Mouse (Mus musculus): ENCODE results near the gene Myf6.

The Myf6 gene

GRCm38 (mm10) chr10:107494568-107494967 lies at the start of gene Myf6:
TSS of gene Myf6 (minus strand) at chr10:107494737.
- in situ Hi-C loops (cut with MboI, MseI), result no loop called here

DNA sequence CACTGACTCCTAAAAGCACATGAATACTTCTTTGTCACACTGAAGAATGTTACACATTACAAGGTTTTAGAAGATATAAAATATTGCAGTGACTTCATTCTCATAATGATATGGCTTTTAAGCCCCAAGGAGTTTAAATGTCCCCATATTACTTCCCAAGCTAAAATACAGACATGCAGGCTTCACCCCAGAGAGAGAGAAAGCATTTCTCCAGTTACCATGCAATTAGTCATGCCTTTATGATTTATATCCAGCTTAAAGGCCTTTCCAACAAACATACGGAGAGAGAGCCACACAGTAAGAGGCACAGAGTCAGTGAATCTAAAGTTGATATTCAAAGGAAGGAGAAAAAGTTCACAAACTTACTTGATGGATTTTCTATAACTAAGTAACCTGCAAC lies 48.5 kb upstream of the Myf6 start:
- in situ Hi-C loops (cut with MboI, MseI), result no loop called here

DNA sequence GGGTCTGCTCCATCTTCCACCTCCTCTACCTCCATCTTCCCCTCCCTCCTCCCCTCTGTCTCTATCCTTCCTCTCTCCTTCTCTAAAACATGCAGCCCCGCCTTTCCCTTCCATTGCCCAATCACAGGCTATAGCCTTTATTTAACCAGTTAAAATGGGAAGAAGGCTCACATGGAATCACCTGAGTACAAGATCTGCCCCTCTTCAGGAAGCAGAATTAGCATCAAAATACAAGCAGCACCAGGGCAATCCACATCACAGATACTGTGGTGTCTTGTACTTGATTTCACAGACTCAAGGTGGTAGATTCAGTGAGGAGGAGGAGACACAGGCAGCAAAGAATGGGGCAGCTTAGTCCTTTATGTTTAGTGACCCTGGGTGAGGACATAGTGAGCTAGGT lies 34.2 kb upstream of the Myf6 start:
- in situ Hi-C loops (cut with MboI, MseI), result no loop called here

- in situ Hi-C loops (cut with MboI, MseI), result no loop called here
Measured at GRCm38 (mm10) chr10:107519216-107519615, 24.7 kb upstream of the Myf6 start.

DNA sequence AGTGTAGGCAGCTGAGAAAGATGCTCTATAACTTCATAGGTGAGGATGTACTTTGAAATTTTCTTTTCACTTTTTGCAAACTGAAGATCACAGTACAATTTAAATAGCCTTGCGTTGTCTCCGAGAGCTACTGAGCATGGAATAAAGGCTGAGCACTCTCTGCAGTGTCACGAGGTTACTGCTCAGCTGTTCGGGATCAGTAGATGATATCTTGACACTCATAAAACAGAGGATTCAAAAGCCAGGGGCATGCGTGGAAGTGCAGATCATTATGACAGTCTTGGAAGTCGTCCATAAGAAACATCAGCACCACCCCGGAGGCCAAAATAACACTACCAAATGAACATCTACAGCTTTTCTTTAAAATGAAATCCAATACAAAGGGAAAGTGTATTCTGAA lies 22.1 kb upstream of the Myf6 start:
- in situ Hi-C loops (cut with MboI, MseI), result no loop called here

GRCm38 (mm10) chr10:107514735-107515134 lies 20.2 kb upstream of the Myf6 start:
- in situ Hi-C loops (cut with MboI, MseI), result no loop called here

DNA sequence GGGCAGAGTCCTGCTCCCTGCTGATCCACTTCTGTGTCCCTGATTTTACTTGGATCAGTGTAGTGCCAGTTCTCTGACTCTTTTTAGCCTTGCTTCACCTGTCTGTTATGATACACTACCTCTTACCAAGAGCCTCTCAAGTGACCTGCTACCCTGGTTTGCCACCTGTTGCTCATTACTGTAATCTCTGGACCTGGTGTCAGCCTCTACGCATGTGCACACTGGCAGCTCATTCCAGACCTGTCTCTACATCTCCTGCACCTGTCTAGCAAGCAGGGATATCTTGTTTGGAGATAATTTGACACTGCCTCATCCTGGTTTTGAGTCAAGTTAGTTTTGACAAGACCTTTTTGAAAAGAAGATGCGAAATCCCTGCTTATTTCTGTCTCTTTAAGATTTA lies 11.9 kb upstream of the Myf6 start:
- in situ Hi-C loops (cut with MboI, MseI), result no loop called here

GRCm38 (mm10) chr10:107503430-107503829 lies 8.9 kb upstream of the Myf6 start:
- in situ Hi-C loops (cut with MboI, MseI), result no loop called here

GRCm38 (mm10) chr10:107502193-107502592 lies 7.7 kb upstream of the Myf6 start:
- in situ Hi-C loops (cut with MboI, MseI), result no loop called here

DNA sequence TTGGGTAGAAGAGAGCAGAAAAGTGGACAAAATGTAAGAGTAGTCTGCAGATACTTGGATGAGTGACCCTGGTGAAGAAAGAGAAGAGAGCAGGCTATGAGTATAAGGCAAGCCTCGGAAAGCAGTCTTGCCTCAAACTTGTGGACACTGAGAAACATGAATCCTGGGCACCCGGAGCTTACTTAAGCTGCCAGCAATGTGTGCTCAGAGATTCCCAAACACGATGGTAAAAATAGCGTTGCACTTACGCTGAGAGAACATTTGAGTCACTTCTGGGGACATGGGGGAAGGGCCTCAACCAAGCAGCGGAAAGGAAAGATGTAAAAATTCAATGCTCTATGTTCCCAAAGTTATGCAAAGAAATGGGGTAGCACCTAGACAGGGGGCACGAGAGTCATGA lies 5.1 kb upstream of the Myf6 start:
- in situ Hi-C loops (cut with MboI, MseI), result no loop called here

GRCm38 (mm10) chr10:107496402-107496801 lies 1.9 kb upstream of the Myf6 start:
- in situ Hi-C loops (cut with MboI, MseI), result no loop called here

DNA sequence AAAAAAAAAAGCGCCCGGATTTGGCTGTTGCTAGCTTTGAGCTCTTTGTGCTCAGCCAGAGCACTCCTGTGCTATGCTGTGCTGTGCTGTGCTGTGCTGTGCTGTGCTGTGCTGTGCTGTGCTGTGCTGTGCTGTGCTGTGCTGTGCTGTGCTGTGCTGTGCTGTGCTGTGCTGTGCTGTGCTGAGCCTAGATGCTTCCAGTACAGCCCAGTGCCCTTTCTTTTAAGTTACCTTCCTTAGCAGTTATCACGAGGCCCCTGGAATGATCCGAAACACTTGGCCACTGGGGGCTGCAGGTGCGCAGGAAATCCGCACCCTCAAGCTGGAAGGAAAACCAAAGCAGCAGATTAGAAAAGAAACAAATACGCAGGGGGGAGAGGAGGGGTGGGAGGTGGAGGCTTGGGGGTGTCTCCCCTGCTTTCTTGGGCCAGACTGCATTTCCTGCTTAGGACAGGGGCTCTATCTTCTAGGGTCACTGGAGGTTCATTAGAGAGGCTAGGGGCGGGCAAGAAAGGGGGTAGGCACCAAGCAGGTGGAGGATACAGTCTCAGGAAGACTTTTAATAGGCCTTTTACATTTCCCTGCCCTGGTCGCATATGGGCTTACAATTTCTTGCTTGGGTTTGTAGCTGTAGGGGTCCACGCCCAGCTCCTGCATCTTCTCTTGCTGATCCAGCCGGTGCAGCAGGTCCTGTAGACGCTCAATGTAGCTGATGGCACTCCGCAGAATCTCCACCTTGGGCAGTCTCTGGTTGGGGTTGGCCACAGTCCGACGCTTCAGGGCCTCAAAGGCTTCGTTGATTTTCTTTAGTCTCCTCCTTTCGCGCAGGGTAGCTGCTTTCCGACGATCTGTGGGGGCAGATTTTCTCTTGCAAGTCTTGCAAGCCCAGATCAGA lies 710 bp downstream of the Myf6 start:
- in situ Hi-C loops (cut with MboI, MseI), result no loop called here

- in situ Hi-C loops (cut with MboI, MseI), result no loop called here
Measured at GRCm38 (mm10) chr10:107492867-107493579, 1.5 kb downstream of the Myf6 start.

DNA sequence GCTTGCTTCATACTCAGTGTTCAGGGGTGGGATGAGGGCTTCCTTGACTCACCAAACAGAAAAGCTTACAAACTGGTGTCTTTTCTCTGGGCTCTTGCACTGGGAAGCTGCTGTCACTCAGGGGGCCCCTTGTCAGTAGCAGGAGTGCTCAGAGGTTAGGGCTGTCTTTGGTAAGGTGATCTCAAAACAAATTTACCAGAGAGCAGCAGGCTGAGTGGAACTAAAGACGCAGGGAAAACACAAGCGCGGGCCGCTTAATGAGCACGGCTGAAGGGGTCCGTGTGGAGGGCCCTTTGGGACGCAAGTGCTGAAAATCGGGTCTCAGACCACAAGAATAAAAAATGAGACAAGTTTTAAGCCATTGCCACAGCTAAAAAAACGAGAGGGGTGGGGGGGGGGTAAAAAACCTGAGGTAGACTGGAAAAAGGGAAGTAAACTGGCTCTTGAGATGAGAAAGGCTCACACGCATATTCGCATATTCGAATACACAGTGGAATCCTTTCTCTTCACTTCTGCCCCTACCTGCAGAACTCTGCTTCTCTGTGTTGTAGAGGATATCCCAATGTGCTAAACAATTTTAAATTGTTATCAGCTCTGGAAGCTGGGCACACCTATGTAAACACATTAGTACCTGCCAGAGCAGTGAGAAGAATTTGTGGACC lies 5.8 kb downstream of the Myf6 start:
- in situ Hi-C loops (cut with MboI, MseI), result no loop called here

- in situ Hi-C loops (cut with MboI, MseI), result no loop called here
Measured at GRCm38 (mm10) chr10:107486770-107487169, 7.8 kb downstream of the Myf6 start.

DNA sequence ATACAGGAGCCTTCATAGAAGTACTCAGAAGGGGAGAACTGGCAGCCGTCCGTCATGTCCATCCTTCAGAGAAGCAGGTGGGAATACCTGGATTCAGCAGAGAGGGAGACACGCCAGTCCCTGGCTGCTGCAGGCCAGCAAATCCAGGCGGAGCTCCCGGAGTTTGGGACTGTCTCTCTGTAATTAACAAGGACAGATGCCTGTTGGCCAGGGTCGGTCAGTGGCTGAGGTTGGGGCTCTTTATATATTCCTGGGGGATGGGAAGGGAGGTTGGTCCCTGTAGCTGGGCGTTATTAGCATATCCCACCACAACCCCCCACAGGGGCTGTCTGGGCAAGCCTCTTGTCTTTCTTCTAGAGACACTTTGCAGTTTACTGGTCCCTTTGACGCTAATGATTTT lies 8.7 kb downstream of the Myf6 start, which contains the start of gene Myf5:
TSS of gene Myf5 (minus strand) at position 265 of the 400 bp plus-strand sequence.
- in situ Hi-C loops (cut with MboI, MseI), result no loop called here

- in situ Hi-C loops (cut with MboI, MseI), result no loop called here
Measured at GRCm38 (mm10) chr10:107484050-107484449, 10.5 kb downstream of the Myf6 start.

DNA sequence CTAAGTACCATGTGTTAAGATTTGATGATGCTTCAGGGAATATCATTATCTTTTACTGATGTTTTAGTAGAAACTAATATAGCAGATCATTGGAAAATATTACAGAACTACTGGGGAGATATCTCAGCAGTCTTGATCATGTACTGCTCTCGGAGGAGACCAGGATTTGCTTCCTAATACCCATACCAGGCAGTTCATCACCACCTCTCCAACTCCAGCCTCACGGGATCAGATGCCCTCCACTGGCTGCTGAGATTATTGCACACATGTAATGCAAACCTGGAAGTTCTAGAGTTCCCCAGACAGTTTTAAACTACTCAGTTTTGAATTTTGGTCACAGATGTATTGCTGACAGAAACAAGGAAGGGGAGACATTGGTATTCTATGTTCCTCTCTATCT lies 21.0 kb downstream of the Myf6 start:
- in situ Hi-C loops (cut with MboI, MseI), result no loop called here

DNA sequence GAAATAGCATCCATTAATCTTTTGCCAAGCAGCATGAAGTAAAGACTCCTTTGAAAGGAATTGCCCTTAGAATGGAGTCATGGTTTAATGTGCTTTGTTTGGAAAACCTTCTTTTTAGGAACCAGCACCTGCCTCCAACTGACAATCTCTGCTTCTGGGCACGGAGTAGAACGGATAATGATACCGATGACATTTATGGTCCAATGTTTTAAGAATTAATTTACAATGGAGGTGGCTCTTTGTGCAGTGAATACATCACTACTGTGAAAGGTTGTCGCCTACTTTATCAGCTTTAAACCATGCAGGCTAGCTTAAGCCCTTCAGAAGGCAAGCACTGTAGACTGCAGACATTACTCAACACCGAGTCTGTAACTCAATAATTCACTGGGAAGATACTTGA lies 22.8 kb downstream of the Myf6 start:
- in situ Hi-C loops (cut with MboI, MseI), result no loop called here

DNA sequence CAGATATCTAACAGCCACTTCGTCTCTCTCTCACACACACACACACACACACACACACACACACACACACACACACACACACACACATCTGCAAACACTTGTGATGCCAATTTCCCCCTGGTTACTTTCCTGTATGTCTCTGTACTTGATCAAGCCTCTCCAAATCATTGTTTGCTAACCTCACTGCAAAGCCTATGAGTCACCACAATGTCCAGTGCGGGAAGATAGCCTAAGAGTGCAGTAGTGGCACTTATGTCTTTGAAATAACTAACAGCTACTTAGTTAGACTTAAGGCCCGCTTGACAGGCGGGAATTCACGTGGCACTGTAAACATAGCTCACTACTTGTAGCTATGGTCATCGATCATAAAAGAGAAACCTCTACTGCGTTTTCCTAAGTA lies 26.7 kb downstream of the Myf6 start:
- in situ Hi-C loops (cut with MboI, MseI), result no loop called here

DNA sequence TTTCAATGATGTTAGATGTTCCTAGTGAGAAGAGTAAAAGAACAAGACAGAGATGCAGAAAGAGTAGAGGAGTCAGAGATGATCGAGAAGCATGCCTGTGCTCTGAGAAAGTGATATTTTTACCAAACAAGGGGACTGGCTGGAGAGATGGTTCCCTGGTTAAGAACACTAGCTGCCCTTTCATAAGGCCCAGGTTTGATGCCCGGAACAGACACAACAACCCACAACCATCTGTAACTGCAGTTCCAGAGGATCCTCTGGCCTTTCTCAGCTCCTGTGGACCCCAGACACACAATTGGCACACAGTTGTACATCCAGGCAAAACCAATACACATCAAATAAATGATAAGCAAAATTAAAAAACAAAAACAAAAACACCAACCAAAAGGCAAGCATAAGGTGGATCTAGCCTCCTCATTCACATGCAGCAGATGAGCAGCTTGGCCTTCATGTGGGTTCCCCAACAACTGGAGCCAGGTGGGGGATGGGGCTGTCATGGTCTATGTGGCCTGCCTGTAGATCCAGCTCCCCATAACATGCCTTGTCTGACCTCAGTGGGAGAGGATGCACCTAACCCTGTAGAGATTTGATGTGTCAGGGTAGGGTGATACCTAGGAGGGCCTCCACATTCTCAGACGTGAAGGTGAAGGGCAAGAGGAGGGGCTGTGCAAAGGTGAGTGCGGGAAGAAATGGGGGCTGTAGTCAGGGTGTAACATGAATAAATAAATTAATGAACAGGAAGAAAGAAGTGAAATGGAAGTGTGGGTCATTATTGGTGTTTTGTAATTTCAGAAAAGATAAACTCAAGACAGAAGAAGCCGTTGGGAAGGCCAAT lies 44.8 kb downstream of the Myf6 start:
- in situ Hi-C loops (cut with MboI, MseI), result no loop called here

All from regulatory T cell (primary cell).